Mouse (Mus musculus) hindlimb bud, embryonic 11.5 days (tissue): ENCODE measurements around the gene Zfp872.
A peak's percentile ranks its signal among the peaks of the same experiment; 100 is the strongest.
"Not testable (repeated sequence)": the region's sequence is repeated elsewhere in the genome, so short reads cannot be mapped to it uniquely, and the experiment has no call there.

Experiments
- DNase-seq: peaks from one replicate; pipeline ENCODE4 v3.0.0-alpha.2; 2012; ENCODE audit warnings: low read depth, low spot score; ENCODE audit errors: extremely low spot score

Zfp872 gene

DNA sequence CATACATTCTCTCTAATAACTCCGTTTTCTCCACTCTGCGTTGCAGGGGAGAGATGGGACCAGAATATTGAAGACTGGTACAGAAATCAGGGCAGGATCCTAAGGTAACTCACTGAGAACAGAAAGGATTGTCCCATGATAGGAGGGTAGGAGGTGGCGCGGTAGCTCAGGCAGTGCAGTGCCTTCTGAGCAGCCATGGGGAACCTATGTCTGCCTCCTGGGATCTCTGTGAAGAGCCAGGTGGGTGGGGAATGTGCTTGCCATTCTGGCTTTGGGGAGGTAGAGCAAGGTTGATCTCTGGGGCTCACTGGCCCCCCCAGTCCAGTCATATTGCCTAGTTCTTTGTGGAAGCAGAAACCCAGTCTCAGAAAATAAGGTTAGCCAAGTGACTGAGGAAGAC is 20.1 kb upstream of the Zfp872 start:
- no peak for DNase-seq

DNA sequence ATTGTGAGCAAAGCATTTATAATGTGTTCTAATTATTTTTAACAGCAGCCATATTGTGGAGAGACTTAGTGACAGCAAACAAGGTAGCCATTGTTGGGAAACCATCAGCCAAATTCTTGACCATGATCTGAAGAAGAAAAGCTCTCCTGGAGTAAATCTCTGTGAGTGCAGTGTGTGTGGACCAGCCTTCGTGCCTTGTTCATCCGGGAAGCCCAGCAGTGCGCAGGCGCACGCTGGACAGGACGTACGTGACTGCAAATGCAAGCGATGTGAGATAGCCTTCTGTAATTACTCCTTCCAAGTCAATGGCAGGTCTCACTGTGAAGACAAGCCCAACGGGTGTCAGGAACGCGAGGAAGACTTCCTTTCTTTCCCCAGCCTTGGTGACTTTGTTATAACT is 18.6 kb upstream of the Zfp872 start:
- no peak for DNase-seq

DNA sequence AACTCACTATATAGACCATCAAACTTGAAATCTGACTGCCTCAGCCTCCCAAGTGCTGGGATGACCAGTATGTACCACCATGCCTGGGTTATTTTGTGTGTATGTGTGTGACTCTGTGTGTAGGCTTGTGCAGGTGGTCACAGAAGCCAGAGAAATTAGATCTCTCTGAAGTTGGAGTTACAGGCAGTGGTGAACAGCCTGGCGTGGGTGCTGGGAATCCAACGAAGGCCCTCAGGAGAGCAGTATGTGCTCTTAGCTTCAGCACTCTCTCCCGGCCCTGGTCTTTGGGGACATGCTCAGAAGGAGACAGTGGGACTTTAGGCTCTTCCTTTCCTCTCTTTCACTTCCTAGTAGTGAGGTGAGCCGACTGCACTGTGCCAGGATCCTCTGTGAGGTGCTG is 15.6 kb upstream of the Zfp872 start:
- DNase-seq = no peak

DNA sequence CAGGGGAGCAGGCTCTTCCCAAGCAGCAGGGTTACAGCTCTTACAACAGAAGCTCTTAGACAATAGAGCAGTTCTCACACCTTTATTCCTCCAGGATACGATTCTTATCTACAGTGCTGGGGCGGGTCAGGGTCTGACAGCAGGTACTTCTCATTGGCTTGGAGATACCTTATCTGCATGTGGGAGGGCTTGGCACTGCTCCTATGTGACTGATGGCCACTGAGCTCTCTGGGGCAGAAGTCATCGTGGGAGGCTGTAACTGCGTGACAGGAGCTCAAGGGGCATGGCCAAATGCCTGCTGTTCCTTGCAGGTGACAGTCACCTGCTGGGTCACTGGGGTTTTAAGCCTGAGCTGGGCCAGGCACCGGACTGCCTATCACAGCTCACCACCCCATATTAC is 8.5 kb downstream of the Zfp872 start:
- DNase-seq = no peak

DNA sequence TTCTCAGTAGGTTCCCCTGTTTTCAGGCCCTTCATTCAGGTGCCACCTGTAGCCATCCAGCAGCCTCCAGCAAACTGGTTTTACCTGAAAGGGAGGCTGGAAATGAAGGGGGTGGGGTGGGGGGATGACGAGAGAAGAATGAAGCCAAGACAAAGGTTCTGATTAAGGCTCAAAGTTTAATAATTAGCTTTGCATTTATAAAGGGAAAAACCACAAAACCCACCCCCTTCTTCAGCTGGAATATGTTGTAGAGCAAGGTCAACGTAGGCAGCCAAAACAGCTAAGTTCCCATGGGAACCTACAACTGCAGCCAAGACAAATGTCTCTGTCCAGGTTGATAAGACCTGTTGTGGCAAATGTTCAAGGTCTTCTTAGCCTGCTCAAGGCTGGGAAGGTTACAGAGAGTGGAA is 25.9 kb downstream of the Zfp872 start:
- DNase-seq = no peak

DNA sequence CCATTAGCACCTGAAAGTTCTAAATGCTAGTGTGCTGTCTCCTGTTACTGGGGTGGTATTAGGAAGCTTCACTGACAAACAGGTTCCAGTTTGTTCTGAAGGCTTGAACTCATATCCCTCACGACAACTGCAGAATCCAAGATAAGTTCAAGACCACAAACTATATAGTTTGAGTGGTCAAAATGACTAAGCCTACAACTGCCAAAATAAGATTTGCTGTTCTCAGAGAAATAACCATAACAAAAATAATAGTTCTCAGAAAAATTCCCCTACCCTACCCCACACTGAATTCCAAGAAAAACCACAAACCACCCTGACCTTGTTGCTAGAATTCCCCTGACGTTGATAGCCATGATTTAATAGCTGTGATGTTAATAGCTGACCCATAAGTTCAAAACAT is 26.7 kb downstream of the Zfp872 start:
- no peak for DNase-seq

DNA sequence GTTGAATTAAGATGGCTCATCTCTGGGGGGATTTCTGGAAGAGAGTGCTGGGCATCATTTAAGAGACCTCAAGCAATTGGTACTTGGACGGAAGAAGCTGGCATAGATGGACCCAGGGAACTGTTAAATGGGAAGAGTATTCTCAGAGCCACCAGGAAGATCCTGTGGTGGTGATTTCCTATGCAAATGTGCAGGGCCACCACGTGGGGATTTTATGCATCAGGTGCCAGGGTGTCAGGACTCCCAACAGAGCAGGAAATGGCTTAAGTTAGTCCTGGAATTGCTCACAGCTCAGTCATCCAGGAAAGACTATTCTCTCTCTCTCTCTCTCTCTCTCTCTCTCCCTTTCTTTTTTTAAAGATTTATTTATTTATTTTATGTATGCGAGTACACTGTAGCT is 28.8 kb downstream of the Zfp872 start:
- no peak for DNase-seq

DNA sequence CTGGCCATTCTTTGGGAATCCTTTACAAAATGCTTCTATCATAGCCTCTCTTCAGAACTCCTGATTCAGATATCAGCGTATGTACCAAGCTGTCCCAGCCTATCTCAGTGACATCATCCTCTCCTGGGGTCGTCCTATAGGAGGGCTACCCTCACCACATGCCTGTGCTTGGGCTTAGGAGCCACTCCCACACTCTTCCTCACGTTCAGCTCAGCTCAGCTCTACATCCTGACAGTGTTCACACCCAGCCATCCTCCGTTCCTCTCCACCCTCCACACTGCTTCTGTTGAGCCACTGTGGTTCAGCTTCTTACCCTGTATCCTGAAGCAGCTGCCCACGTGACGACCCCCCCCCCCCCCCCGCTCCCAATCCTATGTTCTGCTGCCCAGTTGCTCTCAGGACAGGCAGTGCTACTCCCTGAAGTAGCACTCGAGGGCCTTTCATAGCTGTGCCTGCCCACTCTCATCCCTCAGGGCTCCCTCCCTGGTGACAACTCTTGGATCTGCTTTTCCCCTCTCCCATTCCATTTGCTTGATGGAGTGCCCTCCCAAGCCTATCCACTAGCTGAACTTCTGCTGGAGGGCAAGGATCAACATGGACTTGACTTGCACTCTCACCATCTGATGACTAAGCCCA is 30.1 kb downstream of the Zfp872 start:
- no peak for DNase-seq

DNA sequence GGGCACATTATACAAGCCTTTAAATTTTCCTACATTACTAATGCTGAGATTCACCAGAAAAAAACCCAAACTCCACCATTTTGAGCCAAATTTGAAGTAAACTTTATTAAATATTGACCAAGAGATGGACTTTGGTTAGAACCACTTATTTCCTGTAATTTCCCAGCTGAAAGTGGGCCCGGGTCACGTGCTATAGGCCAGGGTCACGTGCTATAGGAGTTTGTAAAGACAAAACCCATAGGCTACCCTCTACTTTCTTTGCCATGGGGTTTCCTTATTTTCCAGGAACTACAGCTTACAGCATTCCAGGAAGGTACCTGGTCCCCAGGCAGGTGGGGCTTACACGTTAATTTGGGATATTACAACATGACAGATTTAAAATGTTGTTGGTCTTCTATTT is 36.2 kb downstream of the Zfp872 start:
- no peak for DNase-seq

DNA sequence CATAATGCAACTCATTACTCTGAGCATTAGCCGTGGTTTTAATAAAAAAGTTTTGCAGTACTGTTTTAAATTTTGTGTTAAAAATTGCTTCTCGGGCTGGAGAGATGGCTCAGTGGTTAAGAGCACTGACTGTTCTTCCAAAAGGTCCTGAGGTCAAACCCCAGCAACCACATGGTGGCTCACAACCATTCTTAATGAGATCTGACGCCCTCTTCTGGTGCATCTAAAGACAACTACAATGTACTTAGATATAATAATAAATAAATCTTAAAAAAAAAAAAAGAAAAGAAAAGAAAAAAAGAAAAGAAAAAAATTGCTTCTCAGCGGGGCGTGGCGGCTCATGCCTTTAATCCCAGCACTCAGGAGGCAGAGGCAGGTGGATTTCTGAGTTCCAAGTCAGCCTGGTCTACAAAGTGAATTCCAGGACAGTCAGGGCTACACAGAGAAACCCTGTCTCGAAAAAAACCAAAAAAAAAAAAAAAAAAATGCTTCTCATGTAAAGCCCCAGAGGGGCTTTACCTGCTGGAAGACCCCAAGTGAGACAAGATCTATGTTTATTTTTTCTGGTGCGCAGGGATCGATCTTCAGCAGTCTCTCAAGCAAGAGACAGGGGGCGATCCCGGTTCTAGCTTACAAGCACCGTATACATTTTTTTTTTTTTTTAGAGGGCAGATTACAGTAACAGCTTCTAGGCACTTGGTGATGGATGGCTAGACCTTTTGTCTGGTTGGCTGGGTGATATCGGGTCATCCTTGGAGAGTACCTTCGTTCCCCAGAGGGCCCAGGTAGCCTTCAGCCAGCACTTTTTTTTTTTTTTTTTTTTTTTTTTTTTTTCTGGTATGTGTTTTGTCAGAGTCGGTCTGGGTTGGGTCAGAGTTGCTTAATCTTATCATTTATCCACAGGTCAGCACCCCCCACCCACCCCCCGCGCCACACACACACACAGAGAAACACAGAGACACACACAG is 36.9 kb downstream of the Zfp872 start:
- DNase-seq = peak; percentile 24

DNA sequence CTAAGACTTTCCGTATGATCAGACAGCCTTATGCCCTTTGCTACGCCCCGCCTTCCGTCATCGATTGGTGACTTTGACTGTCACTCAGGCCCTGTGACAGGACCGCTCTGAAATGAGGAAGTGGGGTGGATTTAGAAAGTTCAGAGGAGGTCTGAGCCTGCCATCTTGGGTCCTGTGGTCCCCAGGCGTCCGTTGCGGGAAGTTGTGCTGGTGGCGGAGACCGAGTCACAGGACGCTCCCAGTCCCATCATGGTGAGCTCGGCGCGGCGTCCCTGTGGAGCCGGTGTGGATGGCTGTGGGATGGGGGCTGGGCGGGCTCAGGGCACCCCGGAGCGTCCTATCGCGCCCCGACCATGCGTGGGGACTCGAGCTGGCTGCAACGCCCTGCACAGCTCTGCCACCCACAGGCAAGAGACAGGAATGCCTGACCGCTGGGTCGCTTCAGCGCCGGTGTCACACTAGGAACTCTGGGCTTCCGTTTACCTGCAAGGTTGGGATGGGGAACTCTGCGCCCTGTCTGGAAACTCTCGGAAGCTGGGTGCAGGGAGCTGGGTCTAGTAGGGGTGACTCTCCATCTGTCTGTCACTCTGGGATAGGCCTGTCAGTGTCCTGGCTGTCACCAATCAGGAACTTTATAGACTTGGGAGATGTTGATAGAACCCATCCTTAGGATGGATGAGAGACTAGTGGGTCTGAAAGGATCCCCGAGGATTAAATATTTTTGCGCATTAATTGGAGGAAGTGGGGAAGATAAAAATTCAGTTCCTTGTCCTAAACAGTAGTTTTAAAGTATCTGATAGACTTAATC is 37.9 kb downstream of the Zfp872 start, which contains the start of gene Zfp809:
Zfp809 (plus strand) TSS at position 134 of the 808 bp plus-strand sequence.
- DNase-seq = peak; percentile 99

DNA sequence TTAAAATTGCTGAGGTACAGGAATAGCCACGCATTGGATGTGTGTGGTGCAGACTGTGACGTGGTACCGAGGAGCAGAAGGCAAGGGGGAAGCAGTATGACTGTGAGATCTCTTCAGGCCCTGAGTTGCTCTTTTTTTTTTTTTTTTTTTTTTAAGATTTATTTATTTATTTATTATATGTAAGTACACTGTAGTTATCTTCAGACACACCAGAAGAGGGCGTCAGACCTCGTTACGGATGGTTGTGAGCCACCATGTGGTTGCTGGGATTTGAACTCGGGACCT is 38.4 kb downstream of the Zfp872 start:
- DNase-seq = not testable (repeated sequence)

DNA sequence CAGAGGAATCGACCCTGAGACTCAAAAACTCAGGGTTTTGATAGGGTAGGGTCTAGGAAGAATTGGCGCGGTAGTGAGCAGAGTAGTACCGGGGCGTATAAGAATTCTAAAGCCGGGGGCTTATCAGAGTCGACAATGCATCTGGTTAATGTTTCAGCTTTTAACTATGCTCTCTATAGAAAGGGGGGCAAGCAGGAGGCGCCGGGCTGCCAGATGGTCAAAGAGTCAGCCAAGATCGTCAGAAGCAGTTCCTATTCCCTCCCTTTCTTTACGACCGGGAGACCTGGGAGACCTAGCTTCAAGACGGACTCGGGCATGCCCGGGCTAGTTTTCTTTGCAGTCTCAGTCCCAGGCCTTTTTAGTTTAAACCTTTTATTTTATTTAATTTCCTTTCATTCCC is 39.0 kb downstream of the Zfp872 start:
- DNase-seq = no peak

DNA sequence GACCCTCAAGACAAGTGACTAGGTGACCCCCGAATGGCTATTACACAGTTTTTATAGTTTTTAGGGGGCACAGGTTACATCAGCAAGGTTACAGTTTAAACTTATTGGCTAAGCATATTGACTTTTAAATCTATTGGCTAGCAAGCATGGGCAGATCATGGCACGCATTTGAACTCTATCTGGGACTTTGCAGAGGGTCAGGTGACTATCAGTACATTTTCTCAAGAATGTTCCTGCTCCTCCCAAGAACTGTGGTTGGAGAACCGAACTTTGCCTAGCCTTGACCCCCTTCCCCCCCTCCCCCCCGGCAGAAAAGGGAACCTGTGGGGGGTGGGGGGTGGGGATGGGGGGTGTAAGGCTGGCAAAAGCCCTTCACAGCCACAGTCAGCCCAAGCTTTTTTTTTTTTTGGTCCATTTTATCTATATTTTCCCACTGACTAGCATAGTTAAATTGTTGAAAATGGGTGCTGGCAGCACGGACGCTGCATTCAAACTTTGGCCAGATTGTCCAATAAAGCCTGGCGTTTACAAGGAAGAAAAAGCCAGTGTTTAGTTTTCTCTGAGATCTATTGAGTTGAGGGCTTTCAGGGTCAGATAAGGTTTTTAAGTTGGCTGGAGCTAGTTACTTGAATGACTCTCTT is 41.6 kb downstream of the Zfp872 start:
- no peak for DNase-seq

DNA sequence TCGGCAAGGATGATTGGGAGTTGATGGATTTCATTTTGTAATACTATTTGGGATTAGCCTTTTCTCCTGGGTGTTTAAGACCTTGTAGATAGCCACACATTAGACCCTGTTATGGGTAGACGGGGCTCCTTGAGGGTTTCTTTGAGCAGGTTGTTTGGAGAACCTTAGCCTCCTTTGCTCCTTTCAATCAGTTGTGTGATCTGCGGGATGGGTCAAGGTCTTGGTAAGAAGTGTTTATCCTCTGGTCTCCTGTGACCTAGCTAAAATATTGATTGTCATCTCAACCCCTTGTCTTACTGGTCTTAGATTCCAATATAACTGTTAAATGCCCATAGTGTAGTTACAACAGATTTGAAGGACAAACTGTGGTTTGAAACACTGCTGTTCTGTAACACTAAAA is 42.2 kb downstream of the Zfp872 start:
- DNase-seq = no peak

DNA sequence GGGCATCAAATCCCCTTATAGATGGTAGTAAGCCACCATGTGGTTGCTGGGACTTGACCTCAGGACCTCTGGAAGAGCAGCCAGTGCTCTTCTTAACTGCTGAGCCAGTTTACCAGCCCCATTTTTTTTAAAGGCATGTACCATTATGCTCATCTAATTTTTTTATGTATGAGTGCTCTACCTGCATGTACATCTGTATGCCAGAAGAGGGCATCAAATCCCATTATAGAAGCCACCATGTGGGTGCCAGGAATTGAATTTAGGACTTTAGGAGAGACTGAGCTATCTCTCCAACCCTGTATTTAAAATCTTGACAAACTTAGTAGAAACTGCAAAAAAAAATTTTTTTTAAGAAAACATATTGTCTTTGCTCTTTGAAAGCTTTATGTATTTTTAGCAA is 42.7 kb downstream of the Zfp872 start:
- no peak for DNase-seq

DNA sequence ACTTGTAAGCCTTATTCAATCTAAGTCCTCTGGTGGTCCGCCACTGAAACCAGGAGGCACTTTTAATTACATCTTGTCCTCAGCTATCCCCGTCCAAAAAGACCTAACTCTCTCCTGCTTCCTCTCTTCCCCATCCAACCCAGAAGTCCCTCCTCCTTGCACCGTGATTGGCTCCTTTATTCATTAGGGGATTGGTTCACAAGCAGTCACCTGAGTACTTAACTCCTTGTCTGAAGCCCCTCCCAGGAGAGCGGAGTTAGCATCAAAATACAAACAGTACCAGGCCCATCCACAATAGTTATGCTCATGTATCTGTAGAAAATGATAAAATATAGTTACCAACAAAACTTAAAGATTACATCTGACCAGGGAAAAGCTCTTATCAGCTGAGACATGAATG is 52.1 kb downstream of the Zfp872 start:
- no peak for DNase-seq

DNA sequence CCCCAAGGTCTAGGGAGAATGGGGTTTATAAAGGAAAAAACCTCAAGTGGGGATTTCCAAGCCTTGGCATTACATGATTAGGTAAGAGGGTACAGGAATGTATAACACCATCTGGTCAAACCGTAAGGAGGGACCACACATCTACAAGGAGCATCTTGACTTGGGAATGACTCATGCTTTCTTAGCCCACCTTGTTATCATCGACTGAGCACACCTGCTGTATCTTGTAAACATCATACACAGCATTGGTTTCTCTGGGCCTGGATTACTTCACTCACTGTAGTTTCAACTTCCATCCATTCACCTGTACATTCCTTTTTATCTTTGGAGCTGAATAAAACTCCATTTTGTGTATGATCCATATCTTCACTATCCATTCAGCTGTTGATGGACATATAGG is 56.4 kb downstream of the Zfp872 start:
- no peak for DNase-seq
